Mouse (Mus musculus): Measurements from ENCODE around the gene Slco4c1. TPM values are rescaled to one million over a fixed set of nuclear protein-coding genes. Genes with fewer than 3 reads are reported as not detected.

The Slco4c1 gene
- polyA plus RNA-seq, 1 experiment = 2.0 TPM

DNA sequence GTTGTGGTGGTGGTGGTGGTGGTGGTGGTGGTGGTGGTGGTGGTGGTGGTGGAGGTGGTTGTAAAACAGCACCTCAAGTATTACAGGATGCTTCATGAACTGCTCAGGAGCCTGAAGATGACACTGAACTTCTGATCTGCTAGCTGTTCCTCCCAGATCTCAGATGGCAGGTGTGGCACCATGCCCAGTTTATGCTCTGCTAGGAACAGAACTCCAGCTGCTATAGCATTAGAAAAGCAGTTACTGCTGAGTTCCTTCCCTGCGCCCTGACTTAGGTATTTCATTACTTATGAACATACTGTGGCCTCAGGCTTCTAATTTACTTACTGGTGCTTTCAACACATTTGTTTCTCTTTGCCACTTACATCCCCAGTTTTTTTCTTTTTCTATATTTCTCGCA lies 7.9 kb downstream of the Slco4c1 start:
- TF ChIP-seq CTCF (IDR thresholded peaks at IDR 0.05; ENCODE audit: extremely low read depth, insufficient read depth, low read length) = no peak
- no peak for TF ChIP-seq POLR2A (IDR thresholded peaks at IDR 0.05; ENCODE audit: extremely low read depth, insufficient read depth, low read length)

DNA sequence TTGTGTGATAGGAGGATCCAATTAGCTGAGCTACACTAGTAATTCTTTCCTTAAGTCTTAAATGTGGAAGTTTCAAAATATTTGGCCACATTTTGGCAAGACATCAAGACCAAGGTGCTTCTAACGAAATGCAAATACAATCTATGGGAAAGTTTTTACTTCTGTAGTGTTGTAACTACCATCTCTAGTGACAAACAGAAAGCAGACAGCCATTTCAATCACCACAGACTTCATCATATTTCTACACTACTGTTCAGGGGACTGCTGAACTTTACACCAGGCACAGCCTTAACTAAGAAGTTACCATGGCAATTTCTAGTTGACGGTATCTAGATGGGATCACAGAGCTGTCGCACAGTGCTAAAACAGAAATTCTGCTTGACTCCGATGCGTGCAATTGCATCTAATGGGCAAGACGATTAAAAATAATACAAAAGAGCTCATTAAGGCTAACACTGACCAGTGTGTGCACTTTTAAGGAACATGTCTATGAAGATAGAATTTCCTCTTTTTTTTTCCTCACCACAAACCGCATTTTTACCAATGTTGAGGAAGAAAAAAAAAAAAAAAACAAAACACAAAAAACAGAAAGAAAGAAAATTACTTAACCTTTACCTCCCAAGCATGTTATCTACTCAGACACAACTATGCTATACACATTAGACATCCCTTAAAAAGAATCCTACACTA lies 11.8 kb downstream of the Slco4c1 start:
- no peaks in the 10 kb centered on the region for H3K4me1 ChIP-seq (ENCODE audit: control insufficient read depth, insufficient read depth, low read length)
- TF ChIP-seq CTCF (IDR thresholded peaks at IDR 0.05; ENCODE audit: extremely low read depth, insufficient read depth, low read length) (no peak), POLR2A (IDR thresholded peaks at IDR 0.05; ENCODE audit: extremely low read depth, insufficient read depth, low read length) (no peak)
- no peak overlapping the region for H3K4me3 ChIP-seq (ENCODE audit: insufficient read depth, low read length)
- H3K27ac ChIP-seq (ENCODE audit: insufficient read depth, low read length) = no peak overlapping the region

More for the DNA sequence above, 7.9 kb downstream of the Slco4c1 start:
- Histone ChIP-seq H3K4me3 (ENCODE audit: insufficient read depth, low read length) (no peak overlapping the region), H3K4me1 (ENCODE audit: control insufficient read depth, insufficient read depth, low read length) (no peaks in the 10 kb centered on the region), H3K27ac (ENCODE audit: insufficient read depth, low read length) (no peak overlapping the region)

DNA sequence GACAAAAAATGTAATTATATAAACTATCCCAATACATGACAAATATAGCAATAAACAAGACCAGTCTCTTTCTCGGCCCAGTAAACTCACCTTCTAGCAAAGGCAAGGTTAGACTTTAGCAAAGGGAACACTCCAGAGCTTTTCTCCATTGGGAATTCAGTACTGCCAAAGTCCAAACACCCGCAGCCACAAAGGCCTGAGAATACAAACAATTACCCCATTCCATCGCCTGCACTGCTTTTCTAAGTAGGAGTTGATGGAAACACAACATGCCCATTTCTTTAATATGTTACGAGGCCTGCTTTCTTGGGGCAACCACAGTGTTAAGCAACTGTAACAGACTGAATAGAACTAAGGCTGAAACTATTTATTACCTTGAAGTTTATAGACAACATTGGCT lies 18.4 kb downstream of the Slco4c1 start:
- no peak overlapping the region for H3K4me3 ChIP-seq (ENCODE audit: insufficient read depth, low read length)
- H3K27ac ChIP-seq (ENCODE audit: insufficient read depth, low read length) = no peak overlapping the region
- TF ChIP-seq POLR2A (IDR thresholded peaks at IDR 0.05; ENCODE audit: extremely low read depth, insufficient read depth, low read length) (no peak), CTCF (IDR thresholded peaks at IDR 0.05; ENCODE audit: extremely low read depth, insufficient read depth, low read length) (no peak)
- no peaks in the 10 kb centered on the region for H3K4me1 ChIP-seq (ENCODE audit: control insufficient read depth, insufficient read depth, low read length)

DNA sequence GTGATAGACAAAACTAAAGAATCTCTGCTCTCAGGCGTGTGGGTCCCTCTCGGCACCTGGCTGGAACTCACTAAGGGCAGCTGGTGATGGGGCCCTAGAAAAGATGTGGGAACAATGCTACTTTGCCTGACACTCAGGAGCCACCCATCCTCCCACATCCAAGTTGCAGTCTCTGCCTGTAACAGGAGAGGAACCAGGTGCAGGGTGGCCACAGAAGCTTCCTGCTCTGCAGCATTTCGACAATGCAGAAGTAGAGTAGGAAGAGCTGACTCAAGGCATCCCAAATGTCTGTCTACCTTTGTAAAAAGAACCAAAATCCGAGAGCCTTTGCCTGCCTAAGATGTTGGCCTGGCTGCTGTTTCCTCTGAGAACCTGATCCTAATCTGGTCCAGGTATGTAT lies 22.9 kb downstream of the Slco4c1 start:
- Histone ChIP-seq H3K4me1 (ENCODE audit: control insufficient read depth, insufficient read depth, low read length) (no peaks in the 10 kb centered on the region), H3K4me3 (ENCODE audit: insufficient read depth, low read length) (no peak overlapping the region), H3K27ac (ENCODE audit: insufficient read depth, low read length) (no peak overlapping the region)
- TF ChIP-seq POLR2A (IDR thresholded peaks at IDR 0.05; ENCODE audit: extremely low read depth, insufficient read depth, low read length) = no peak
- TF ChIP-seq CTCF (IDR thresholded peaks at IDR 0.05; ENCODE audit: extremely low read depth, insufficient read depth, low read length) = no peak

DNA sequence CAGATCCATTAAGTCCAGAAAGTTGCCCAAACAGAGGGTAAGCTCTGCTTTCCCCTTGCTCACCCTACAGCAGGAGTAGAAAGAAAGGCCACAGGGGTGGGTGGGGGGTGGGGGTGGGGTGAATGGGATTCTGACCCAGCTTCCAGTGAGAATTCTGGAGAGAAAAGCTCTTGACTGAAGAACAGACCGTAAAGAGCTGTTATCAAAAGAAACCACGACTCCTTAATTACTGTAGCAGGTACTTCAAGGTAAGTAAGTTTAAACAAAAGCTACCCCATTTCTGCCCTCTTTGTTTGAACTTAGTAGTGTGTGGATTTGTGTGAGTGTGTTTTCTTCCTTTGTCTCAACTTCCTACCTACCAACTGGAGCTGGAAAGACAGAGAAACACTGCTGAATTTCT lies 23.4 kb downstream of the Slco4c1 start:
- Histone ChIP-seq H3K27ac (ENCODE audit: insufficient read depth, low read length) (no peak overlapping the region), H3K4me1 (ENCODE audit: control insufficient read depth, insufficient read depth, low read length) (no peaks in the 10 kb centered on the region), H3K4me3 (ENCODE audit: insufficient read depth, low read length) (no peak overlapping the region)
- TF ChIP-seq CTCF (IDR thresholded peaks at IDR 0.05; ENCODE audit: extremely low read depth, insufficient read depth, low read length) (no peak), POLR2A (IDR thresholded peaks at IDR 0.05; ENCODE audit: extremely low read depth, insufficient read depth, low read length) (no peak)

DNA sequence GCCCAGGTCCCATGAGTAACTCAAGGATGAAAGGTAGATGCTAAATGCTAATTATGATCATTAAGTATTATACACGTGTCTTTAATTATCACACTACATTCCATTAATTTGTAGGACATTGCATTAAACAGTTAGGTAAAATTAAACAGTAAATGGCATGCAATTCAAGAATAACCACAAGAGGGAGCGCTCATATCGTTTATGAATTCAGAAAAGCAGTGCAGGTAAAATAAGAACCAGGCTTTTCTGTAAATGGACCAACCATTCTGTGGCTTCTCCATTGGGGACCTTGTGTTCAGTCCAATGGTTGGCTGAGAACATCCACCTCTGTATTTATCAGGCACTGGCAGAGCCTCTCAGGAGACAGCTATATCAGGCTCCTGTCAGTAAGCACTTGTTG lies 25.2 kb downstream of the Slco4c1 start:
- TF ChIP-seq POLR2A (IDR thresholded peaks at IDR 0.05; ENCODE audit: extremely low read depth, insufficient read depth, low read length) (no peak), CTCF (IDR thresholded peaks at IDR 0.05; ENCODE audit: extremely low read depth, insufficient read depth, low read length) (no peak)
- no peak overlapping the region for H3K27ac ChIP-seq (ENCODE audit: insufficient read depth, low read length)
- H3K4me3 ChIP-seq (ENCODE audit: insufficient read depth, low read length) = no peak overlapping the region

DNA sequence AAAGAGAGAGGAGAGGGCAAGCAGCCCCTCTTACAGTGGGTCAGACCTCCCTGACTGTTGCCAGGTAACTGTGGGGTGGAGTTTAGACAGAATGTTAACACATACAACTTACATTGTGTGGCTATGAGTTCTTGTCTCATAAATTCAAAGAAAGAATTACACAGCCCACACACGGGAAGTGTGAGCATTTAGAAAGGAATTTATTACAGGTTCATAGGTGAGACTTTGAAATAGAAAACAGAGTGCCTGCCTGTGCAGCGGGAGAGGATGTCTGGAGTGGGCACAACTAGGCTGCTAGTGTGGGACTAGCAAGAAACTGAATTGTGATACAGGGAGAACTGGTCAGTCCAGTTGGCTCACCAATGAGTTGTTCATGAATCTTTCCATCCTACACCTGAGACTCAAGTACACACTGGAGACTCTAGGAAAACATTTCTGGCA lies 66.7 kb downstream of the Slco4c1 start:
- TF ChIP-seq CTCF (IDR thresholded peaks at IDR 0.05; ENCODE audit: extremely low read depth, insufficient read depth, low read length) (no peak), POLR2A (IDR thresholded peaks at IDR 0.05; ENCODE audit: extremely low read depth, insufficient read depth, low read length) (no peak)
- H3K27ac ChIP-seq (ENCODE audit: insufficient read depth, low read length) = no peak overlapping the region
- no peaks in the 10 kb centered on the region for H3K4me1 ChIP-seq (ENCODE audit: control insufficient read depth, insufficient read depth, low read length)
- H3K4me3 ChIP-seq (ENCODE audit: insufficient read depth, low read length) = no peak overlapping the region

More for the DNA sequence above, 25.2 kb downstream of the Slco4c1 start:
- no peaks in the 10 kb centered on the region for H3K4me1 ChIP-seq (ENCODE audit: control insufficient read depth, insufficient read depth, low read length)

DNA sequence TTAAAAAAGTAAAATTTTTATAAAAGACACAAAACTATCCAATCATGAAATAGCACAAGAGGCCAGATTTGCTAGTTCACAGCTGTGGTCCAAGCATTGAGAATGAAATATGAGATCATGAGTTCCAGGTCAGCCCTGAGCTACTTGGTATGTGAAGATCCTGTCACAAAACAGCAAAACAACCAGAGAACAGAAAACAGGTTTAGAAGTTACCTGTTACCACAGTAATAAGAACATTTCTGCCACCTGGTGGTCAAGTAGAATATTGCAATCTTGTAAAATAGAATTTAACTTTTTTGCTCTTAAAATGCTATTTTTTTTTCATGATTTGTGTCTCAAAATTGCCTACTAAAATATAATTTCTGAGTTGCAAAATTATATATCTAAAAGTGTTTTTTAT lies 70.4 kb downstream of the Slco4c1 start:
- Histone ChIP-seq H3K4me1 (ENCODE audit: control insufficient read depth, insufficient read depth, low read length) (no peaks in the 10 kb centered on the region), H3K27ac (ENCODE audit: insufficient read depth, low read length) (no peak overlapping the region), H3K4me3 (ENCODE audit: insufficient read depth, low read length) (no peak overlapping the region)
- TF ChIP-seq CTCF (IDR thresholded peaks at IDR 0.05; ENCODE audit: extremely low read depth, insufficient read depth, low read length) = no peak

DNA sequence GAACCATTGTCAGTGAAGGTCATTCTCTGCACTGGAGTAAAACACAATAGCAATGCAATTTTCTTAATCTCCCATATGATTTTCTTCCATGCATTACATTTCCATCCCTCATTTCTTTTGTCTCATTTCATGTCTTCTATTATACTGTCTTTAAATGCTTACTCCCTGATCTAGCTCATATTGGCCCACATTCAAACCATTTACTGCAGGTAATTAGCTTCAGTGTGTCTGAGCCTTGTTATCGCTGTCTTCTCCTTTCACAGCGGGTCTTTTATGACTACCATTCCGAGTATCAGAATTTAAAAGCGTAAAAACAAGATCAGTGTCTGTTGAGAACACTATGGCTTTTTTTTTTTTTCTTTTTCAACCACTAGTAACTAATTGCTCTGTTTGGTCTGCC lies 77.3 kb downstream of the Slco4c1 start:
- Histone ChIP-seq H3K27ac (ENCODE audit: insufficient read depth, low read length) (no peak overlapping the region), H3K4me1 (ENCODE audit: control insufficient read depth, insufficient read depth, low read length) (no peaks in the 10 kb centered on the region), H3K4me3 (ENCODE audit: insufficient read depth, low read length) (no peak overlapping the region)
- TF ChIP-seq POLR2A (IDR thresholded peaks at IDR 0.05; ENCODE audit: extremely low read depth, insufficient read depth, low read length) (no peak), CTCF (IDR thresholded peaks at IDR 0.05; ENCODE audit: extremely low read depth, insufficient read depth, low read length) (no peak)

DNA sequence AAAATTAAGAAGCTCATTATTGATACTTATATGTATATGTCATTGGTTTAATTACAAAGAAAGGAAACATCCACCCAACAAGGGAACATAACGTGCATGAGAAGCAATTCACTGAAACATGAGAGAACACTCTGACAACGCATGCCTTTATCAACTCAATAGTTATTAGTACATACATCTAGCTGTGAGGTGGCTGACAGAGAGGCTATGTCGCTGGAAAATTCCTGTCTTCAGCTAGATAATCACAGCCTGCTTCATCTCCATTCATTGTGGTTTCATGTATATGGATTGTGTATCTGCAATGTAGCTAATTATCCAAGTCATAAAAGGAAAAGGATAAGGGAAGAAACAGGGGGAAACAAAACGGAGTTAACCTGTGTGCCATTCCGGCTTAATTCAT lies 77.7 kb downstream of the Slco4c1 start:
- no peak overlapping the region for H3K4me3 ChIP-seq (ENCODE audit: insufficient read depth, low read length)
- TF ChIP-seq POLR2A (IDR thresholded peaks at IDR 0.05; ENCODE audit: extremely low read depth, insufficient read depth, low read length) (no peak), CTCF (IDR thresholded peaks at IDR 0.05; ENCODE audit: extremely low read depth, insufficient read depth, low read length) (no peak)

More for the DNA sequence above, 77.7 kb downstream of the Slco4c1 start:
- Histone ChIP-seq H3K4me1 (ENCODE audit: control insufficient read depth, insufficient read depth, low read length) (no peaks in the 10 kb centered on the region), H3K27ac (ENCODE audit: insufficient read depth, low read length) (no peak overlapping the region)
